Mouse (Mus musculus) heart, postnatal 25 days (tissue): Measurements from ENCODE around the gene Lysmd3. TPM values are rescaled to one million over a fixed set of nuclear protein-coding genes. Genes with fewer than 3 reads are reported as not detected.
A peak's percentile ranks its signal among the peaks of the same experiment; 100 is the strongest.
"Not testable (repeated sequence)": the region's sequence is repeated elsewhere in the genome, so short reads cannot be mapped to it uniquely, and the experiment has no call there.

Source experiments
- DNase-seq: peaks from one replicate; pipeline ENCODE4 v3.0.0; 2022; ENCODE audit warnings: low spot score
- intact Hi-C: fragments of 180-260 bp; cut with DNase I; formaldehyde crosslinking; loops from one replicate; pipeline ENCODE4 v1.15.1; 2025
- total RNA-seq, 2 experiments: library from RNA; stranded (reverse); gene quantifications; 2 replicates each; pipeline ENCODE4 v1.2.3; 2021

The Lysmd3 gene
- total RNA-seq = 10 to 100 TPM; 17.4 to 17.9 TPM

DNA sequence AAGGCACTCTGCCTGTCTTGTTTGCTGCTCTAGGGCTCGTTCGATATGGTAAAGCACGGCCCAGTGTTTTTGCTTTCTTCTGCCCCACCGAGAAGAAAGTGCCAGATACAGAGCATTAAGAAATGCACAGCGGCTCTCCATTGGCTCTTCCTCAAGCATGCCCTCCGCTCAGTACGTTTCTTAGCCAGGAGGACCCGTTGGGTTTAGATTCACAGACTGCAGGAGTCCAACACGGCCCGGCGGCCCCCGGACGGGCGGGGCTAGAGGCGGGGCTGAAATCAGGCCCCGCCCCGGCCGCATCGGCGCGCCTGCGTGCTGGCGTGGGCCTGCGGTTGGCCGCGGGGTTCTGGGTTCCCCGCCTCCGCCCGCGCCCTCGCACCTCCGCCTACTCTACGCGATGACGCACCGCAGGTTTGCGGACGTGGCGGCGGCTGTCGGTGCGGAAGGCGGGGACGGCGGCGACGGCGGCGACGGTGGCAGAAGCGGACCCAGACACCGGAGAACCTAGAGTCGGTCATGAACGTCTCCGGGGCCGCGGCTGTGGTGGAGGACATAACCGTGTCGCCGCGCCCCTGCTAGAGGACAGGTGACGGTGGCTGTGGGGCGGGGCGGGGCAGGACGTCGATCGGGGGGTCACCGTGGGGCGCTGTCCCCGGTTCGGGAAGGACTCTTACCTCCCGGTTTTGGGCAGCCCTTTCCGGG lies at the start of gene Lysmd3:
Gene Lysmd3, plus strand, starts transcription at position 313 of the 702 bp plus-strand sequence.
- intact Hi-C loops = loop anchor here (2.0 to 10.0 kb wide), 4 partner anchors 51 to 773 kb away; partner anchors contain the start of genes Arrdc3 and Cetn3

DNA sequence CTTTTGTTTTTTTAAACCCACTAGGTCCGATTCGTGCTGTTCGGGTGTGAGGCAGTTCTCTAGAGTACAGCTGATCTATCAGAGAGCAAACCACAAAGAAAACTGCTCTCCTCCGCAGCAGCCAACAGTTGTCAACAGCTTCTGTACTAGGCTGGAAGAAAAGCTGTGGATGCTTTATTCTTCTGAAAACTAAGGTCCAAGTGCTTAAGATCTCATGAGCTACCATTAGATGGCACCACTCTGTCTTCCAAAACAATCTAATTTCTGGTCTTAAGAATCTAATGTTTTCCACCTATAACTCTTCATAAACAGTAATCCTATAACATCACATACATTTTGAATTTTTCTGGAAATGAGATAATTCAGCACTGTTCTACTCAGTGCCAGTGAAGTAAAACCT lies 47.1 kb upstream of the Lysmd3 start:
- intact Hi-C loops = no loop called here
- no peak for DNase-seq

More for the DNA sequence above, at the start of gene Lysmd3:
- peak; percentile 85 for DNase-seq

DNA sequence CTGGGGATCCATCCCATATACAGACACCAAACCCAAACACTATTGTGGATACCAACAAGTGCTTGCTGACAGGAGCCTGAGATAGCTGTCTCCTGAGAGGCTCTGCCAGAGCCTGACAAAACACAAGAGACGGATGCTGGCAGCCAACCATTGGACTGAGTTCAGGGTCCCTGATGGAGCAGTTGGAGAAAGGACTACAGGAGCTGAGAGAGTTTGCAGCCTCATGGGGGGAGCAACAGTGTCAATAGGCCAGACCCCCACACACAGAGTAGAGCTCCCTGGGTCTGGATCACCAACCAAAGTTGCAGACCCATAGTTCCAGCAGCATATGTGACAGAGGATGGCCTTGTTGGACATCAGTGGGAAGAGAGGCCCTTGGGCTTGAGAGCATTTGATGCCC lies 29.6 kb upstream of the Lysmd3 start:
- DNase-seq, intact Hi-C loops: not testable (repeated sequence)

DNA sequence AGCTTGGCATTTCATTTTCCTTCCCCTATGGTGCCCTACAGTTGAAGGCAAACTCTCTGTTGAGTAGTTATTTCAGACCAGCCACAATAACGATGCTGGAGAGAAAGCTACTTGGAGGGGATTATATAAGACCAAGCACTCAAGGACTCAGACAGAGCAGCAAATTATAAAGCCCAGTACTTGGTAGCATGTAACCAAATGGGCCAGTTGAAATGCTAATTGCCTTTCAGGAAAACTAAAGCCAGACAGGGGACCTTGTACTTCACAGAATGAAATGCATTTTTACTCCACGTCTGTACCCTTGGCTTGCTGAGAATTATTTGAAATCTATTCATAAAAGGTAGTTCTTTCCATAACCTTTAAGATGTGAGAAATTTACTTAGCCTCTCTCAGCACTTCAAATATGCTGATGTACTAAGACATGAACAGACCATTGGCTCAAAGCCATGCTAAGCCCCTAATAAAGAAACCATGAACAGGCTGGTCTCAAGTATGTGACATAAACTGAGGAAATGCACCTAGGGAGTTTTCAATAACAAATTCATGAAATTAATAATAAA lies 28.8 kb upstream of the Lysmd3 start:
- no peak for DNase-seq
- intact Hi-C loops = no loop called here

DNA sequence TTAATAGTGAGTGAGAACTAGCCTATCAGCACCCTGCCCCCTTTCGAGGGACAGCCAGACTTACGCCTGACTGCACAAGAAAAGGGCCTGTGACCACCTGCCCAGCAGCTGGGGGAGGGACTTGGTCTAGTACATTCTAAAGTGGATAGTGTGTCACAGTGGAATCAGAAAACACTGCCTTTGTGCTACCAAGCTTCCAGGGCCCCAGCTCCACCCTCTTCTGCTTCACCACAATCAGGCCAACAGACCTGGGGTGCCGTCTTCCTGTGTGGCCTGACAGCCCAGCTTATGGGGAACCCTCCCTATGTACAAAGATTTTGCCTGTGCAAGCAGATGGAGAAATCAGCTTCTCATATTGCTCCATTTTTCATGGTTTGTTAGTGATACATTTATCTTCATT lies 28.1 kb upstream of the Lysmd3 start:
- no peak for DNase-seq
- intact Hi-C loops = no loop called here

DNA sequence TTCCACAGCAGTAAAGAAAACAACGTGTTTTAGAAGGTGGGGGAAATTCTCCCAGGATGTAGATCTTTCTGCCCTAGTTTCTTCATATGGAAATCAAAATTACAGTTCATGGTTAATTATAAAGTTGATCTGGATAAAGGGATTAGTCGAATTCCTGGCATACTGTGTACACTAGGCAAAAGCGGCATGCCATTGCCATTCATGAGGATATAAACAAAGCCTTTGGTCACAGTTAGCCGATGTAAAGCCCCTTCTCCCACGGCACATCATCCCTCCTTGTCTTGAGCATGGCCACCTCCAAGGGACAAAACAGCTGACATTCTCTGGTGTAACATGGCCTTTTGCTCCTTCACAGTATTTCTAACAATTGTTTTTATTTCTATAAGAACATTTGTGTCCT lies 26.9 kb upstream of the Lysmd3 start:
- intact Hi-C loops = no loop called here
- DNase-seq = no peak

DNA sequence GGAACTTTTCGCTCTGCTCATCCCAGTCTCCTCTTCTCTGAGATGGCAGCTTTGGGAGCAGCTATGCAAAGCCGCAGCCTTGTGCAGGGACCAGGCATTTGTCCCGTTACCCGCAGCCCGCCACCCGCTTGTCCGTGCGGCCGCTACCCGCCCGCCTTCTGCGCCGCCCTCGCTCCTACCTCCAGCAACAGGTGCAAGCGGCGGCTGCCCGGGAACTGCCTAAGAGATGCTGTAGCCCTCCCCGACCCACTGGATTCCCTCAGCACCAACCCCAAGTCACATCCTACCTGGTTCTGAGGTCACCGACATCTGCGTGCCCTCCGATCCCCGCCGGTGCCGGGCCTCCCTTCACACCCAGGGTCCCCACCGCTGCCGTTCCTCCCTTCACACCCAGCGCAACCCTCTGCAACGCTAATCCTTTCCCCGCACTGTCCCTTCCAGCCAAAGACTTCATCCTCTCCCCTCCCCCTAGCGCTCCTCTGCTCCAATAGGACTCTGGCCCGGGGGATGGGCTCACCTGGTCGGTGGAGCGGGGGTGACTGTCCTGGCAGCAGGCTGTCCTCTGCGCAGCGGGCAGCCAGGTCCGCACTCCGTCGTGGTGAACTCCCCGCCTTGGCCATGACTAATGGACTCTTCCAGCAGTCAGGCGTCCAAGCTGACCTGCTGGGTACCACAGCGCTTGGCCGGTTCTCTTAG lies 24.6 kb upstream of the Lysmd3 start, which contains the start of gene Adgrv1:
Gene Adgrv1, minus strand, starts transcription at position 435 of the 696 bp plus-strand sequence.
- intact Hi-C loops = no loop called here
- DNase-seq = no peak

DNA sequence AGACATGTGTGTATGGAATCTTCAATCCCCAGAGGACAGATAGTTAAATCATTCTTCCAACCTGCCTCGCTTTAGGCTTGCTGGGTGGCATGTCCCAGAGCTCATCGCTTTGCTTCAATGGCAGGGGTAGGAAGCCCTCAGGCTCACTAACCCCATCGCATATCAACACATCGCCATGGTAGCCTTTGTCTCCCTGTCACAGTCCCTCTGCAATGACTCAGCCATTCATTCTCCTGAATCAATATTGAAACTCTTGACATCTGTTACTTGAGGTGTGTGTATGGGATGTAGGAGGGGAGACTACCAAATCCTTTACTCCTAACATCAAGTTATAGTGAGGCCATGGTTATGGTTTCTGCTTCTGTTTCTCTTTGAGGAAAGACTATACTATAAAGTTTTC lies 17.8 kb upstream of the Lysmd3 start:
- DNase-seq = no peak

DNA sequence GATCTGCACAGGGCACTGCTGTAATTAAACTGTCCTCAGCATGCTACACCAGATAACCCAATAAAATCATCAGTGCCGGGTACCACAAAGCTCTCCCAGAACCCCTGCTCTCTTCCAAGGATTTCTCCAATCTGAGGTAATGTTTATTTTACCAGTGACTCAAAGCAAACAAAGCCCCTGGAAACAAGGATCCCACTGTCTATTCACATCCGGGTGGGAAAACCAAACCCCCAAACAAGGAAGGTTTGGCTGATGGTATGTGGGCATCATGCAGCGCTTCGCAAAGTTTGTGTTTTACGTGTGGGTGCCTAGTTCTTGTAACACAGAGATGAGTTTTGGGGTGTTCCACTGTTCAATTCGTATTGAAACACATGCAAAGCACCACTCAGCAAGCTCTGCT lies 16.6 kb upstream of the Lysmd3 start:
- no peak for DNase-seq
- intact Hi-C loops = loop anchor here (1.0 kb wide), 1 partner anchor 202 kb away; no protein-coding TSS in a partner anchor

More for the DNA sequence above, 17.8 kb upstream of the Lysmd3 start:
- intact Hi-C loops = no loop called here

DNA sequence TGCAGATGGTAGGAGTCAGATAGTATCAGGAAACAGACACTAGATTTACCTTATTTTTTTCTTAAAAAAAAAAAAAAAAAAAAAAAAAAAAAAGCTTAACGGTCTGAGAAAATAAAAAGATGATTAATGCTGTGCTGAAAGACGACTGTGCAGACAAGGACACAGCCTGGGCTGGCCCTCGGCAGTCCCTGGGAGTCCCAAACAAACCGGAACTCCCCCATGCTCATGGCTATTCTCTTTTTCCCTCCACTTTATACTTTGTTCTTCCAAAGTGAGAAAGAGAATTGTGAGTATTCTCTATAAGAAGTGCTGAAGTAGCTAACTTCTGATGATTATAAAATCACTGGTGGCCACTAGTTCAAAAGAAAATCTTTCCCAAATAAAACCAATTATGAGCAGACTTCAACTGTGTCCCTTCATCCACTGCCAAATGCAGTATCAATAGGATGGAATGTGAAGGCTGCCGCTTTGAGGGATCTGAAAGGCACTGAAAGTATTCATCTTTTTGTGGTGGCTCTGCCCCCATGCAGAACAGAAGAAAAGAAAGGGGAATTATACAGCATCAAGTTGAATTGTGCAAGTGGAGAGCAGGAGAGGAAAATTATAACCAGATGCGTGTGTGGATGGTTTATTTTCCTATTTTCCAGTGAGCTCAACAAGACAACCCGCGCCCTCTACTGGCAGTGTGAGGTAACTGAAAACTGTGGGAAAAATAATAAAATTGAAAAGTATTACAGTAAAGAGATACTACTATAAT lies 16.0 kb upstream of the Lysmd3 start:
- no peak for DNase-seq
- intact Hi-C loops = loop anchor here (1.0 kb wide), 1 partner anchor 202 kb away; no protein-coding TSS in a partner anchor

DNA sequence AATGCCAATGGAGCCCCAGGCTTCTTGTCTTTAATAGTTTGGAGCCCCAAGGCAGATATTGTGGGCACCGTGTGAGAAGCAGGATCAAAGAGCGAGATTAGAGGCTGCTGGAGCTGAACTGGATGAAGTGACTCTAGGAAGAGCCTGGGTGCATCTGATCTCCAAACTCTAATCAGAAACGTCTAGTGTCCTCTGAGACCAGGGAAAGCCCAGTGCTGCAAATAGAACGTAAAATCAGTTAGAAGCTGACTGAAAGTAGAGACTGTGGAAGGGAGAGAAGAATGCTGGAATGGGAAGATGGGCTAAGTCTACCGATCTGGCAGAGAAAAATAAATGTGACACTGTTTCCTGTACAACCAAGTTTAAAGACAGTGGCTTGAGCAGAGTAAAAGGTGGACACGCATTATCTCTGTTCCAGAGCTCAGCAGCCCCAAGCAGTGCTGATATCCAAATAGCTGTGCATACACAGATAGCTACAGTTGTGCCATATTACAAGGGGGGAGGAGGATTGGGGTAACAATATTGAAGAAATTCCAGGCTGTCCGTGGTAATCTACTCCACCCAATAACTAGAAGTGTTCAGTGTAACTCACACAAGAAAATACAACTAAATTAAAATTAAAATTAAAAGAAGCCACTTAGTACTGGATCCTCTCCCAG lies 14.8 kb upstream of the Lysmd3 start:
- intact Hi-C loops = no loop called here
- DNase-seq = no peak

DNA sequence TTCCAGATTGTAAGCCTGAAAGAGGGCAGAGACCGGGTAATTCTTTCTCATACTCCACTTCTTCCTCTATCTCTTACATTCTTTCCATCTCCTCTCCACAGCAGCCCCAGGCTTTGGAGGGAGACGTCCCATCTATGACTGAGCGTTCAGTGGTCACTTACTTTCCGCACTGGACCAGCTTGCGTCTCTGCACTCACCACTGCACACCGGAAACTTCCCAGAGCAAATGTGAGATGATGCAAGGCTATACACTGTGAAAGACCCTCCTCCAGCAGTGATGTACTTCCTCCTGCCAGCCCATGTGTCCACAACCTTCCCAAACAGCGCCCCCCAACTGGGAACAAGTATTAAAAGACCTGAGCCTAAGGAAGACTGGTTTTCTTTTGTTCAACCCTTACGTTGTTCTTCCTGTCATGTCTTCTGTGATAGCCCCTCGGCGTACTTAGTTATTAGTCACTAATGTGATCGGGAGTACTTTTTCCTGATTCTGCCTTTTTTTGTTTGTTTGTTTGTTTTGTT lies 13.4 kb upstream of the Lysmd3 start:
- intact Hi-C loops = no loop called here
- no peak for DNase-seq

DNA sequence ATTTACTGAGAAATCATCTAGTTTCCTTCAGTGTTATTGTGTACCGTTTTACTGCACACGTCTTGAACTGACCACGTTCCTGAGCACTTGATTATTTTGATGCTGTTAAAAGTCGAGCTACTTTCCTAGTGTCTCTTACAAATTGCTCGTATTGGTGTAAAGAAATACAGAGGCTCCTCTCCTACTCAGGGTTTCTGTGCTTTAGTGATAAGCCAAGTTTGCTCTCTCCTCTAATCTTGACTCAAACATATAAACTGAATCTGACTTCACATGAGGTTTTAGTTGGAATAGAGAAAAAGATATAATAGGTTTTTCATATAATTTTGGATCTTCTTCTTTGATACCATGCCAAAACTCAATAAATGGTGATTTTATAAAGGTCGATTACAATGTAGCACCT lies 11.1 kb upstream of the Lysmd3 start:
- intact Hi-C loops = no loop called here
- DNase-seq = no peak

DNA sequence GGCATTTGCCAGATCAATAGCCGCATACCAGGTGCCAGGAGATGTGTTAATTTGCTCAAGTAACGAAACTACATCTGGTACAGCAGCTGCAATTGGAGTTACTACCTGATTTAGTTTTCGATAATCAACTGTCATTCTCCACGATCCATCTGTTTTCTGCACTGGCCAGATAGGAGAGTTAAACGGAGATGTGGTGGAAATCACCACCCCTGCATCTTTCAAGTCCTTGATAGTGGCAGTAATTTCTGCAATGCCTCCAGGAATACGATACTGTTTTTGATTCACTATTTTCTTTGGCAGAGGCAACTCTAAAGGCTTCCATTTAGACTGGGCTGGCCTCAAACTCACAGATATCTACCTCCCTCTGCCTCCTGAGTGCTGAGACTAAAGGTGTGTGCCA lies 7.1 kb upstream of the Lysmd3 start:
- intact Hi-C loops = loop anchor here (10.0 kb wide), 1 partner anchor 766 kb away; the partner anchor contains the start of gene Arrdc3
- DNase-seq = not testable (repeated sequence)

DNA sequence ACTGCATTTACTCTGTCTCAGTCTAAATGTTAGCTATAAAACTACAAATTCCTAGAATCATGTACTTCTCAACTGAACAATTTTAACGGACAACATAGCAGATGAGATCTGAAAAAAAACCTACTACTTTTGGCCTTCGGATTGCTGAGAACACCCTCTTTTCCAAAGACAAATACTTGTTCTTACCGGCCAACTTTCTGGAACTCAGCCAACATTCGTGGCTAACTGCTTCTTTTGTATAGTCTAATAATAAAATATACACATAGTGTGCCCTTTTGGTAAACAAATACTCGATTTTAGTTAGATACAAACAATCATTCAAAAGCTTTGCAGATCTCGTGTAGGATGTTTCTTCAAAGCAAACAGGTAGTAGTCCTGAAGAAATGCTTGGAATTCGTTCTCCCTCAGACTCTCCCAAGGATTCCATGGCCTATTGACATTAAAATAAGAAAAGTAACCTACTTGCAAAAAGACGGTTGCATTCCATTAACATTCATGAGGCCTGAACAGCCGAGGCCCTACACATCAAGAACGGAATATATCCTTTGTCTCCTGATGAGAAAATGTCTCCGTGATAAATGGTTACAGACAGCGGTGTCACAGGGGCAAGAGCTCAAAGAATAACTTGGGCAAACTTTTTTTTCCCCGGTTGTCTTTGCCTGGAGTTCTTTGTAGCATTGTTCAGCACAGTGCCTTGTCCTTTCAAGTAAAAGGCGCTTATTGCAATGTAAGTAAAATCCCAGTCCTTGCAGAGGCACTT lies 1.2 kb upstream of the Lysmd3 start:
- DNase-seq = no peak
- intact Hi-C loops = loop anchor here (5.0 to 10.0 kb wide), 3 partner anchors 106 to 771 kb away; partner anchors contain the start of genes Arrdc3 and Cetn3

DNA sequence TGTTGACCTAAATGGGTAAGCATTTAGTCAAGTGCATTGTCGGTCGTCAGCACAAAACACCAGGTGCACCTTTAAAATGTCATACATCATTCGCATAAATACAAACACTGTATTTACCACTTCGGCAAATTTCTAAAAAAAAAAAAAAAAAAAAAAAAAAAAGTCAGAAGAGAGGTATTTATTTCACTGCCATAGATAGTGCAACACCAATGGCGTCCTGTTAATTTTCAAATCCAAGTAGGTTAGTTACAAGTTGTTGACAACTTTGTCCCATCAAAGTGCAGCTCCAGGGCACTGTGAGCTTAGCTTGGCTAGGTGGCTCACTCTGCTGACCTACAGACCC lies 484 bp upstream of the Lysmd3 start:
- intact Hi-C loops = loop anchor here (5.0 to 10.0 kb wide), 3 partner anchors 105 to 772 kb away; partner anchors contain the start of genes Arrdc3 and Cetn3
- no peak for DNase-seq

DNA sequence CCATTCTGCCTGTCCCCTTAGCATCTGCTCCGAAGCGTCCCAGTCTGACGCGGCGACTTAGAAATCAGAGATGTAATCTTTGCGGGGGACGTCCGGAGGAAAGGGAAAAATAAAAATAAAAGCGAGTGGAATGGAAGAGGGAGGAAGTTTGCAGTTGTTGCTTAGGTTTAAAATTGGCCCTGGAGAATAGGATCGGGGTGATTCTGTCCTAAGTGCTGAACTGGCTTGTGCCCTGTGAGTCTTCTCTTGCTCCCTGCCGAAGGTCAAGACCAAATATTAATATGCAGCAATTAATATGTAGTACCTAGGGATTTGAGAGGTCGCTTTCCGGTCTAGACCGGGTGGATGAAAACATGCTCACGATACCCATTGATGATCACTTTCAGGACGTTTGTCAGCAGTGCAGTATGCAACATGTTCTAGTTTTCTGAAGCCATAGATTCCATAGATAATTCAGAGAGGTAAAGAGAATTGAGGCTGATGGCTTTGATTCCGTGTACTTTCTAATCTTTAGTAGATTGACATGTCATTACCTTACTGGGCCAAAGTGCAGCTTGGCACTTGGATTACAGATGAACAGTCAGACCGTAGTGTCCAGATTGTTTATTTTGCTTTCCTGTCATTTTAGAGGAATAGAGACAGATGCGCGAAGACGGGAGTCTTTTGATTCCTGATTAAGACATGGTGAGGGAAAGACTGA lies 740 bp downstream of the Lysmd3 start:
- DNase-seq = no peak
- intact Hi-C loops = loop anchor here (2.0 to 10.0 kb wide), 4 partner anchors 51 to 773 kb away; partner anchors contain the start of genes Arrdc3 and Cetn3
